Mouse (Mus musculus) cerebellum, adult 2 months (tissue): ENCODE data around the gene Gm7073.

Experiments used
- CTCF ChIP-seq: fragments of 200-500 bp; IDR thresholded peaks from 2 replicates; pipeline ENCODE4 v1.5.1; 2011; ENCODE audit warnings: low read depth, mild to moderate bottlenecking, control low read depth, low read length, moderate library complexity, borderline replicate concordance; ENCODE audit not compliant: insufficient read depth
- POLR2A ChIP-seq: fragments of 200-500 bp; IDR thresholded peaks from 2 replicates; pipeline ENCODE4 v1.6.1; 2011; ENCODE audit warnings: low read length, control low read depth, borderline replicate concordance; ENCODE audit not compliant: insufficient read depth

GRCm38 (mm10) chrX:60463786-60464185, 75.3 kb downstream of the Gm7073 start:
- no peak; the same call in 1 of the 2 replicates for TF ChIP-seq CTCF
- TF ChIP-seq POLR2A = no peak
